Mouse (Mus musculus) spleen, adult 10 weeks (tissue): Measurements from ENCODE around the gene Gm21820. TPM values are rescaled to one million over a fixed set of nuclear protein-coding genes. Genes with fewer than 3 reads are reported as not detected.

Source experiments
- polyA plus RNA-seq: library from polyadenylated mRNA; stranded (reverse); fragments of 350-450 nt; fragmentation: Illumina TruSeq; extraction: RNeasy Lipid Tissue Mini Kit (QIAGEN cat#74804); gene quantifications from one replicate; pipeline ENCODE4 v1.2.3, GENCODE M21; 2015; ENCODE audit warnings: low replicate concordance; ENCODE audit not compliant: insufficient read depth

Gene Gm21820
- polyA plus RNA-seq: not detected

GRCm38 (mm10) chrY:5249341-5249740 lies at the start of gene Gm21820:
TSS of gene Gm21820 (minus strand) at chrY:5249441.

Other genes starting within 250 kb of the Gm21820 start
- not detected for gene Gm20918, start 205.5 kb downstream of the Gm21820 start, polyA plus RNA-seq